Mouse (Mus musculus): ENCODE results near the gene Tas2r126.
"Not testable (repeated sequence)": the region's sequence is repeated elsewhere in the genome, so short reads cannot be mapped to it uniquely, and the experiment has no call there.

Gene Tas2r126

DNA sequence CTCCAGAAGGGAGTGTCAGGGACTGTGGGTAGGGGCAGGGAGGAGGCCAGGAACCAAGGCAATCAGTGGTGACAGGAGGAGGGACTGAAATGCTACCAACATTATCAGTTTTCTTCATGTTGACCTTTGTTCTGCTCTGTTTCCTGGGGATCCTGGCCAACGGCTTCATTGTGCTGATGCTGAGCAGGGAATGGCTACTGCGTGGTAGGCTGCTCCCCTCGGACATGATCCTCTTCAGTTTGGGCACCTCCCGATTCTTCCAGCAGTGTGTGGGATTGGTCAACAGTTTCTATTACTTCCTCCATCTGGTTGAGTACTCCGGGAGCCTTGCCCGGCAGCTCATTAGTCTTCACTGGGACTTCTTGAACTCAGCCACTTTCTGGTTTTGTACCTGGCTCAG, at the start of gene Tas2r126:
Gene Tas2r126, plus strand, starts transcription at position 90 of the 400 bp plus-strand sequence.
- in situ Hi-C loops (cut with MboI, MseI) = loop anchor here in 1 of 2 experiments (25.0 kb wide), 1 partner anchor 1003 kb away; no protein-coding TSS in a partner anchor

DNA sequence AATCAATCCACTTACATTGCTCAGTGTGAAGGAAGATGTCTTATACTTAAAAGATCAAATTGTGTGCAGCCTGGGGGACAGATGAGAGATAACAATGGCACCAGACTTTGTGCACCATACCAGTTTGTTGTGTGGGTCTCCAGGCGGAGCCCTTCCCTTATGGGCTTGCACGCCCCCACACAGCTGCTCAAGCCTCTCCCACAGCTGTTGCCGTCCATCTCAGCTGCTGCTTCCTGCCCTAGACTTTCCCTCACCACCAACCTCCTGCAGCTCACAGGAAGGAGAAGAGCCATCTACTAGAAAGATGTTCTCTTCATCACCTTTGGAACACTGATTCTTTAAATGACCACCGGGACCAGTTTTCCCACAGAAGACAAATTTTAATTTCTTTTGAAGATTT, 48.7 kb upstream of the Tas2r126 start:
- in situ Hi-C loops (cut with MboI, MseI) = loop anchor here in 1 of 2 experiments (25.0 kb wide), 1 partner anchor 1498 kb away; the partner anchor contains the start of gene Moxd2

DNA sequence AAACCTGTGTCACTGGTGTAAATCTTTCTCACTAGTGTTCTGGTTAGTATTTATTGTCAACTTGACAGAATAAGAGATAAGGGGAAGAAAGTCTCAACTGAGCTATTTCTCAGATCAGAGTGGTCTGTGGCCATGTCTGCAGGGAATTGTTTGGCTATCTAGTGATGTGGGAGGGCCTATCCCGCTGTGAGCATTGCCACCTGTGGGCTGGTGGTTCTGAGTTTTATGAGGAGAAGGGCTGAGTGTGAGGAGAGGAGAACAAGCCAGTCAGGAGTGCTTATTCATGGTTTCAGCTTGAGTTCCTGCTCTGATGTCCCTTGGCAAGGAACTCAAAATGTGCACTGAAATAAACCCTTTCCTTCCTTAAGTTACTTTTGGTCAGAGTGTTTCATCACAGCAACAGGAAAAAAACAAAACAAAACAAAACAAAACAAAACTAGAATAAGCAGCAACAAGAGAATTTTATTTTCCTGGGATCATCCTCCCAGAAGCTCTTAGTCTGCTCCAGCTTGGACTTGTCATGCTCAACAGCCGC, 42.5 kb upstream of the Tas2r126 start:
- in situ Hi-C loops (cut with MboI, MseI) = loop anchor here in 1 of 2 experiments (25.0 kb wide), 1 partner anchor 1505 kb away; the partner anchor contains the start of gene Moxd2

DNA sequence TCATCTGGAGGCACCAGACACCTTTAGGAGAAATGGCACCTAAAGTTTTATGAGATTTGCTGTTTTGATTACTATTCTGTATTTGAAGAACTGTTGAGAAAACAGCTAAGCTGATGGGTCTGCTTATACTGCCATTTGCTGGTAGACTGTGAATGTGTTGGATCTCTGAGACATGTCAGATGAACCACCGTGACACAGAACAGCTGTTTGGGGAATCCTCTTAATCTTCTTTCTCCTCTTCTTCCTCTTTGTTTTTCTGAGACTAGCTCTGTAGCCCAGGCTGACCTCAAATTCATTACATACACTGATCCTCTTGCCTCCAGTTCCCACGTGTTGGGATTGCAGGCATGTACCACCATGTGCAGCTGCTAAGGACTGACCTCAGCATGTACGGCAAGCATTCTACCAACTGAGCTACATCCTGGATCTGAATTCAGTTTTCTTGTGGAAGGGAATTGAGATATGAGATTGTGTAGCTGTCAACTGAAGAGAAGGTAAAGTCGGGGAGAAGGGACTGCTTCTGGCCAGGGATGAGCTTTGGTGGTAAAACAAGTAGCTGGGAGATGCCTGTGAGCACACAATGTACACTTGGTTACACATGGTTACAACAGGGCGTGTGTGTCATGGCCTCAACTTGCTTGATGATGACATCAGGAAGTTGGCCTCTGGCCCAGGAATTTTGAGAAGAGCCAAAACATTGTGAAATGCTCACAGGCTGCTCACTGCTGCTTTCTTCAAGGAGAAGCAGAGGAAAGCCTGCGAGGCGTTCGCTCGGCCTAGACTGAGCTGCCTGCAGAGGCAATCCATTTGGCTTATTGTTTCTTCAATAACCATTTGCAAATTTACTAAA, 38.1 kb upstream of the Tas2r126 start:
- in situ Hi-C loops (cut with MboI, MseI) = loop anchor here in 1 of 2 experiments (25.0 kb wide), 1 partner anchor 1509 kb away; the partner anchor contains the start of gene Moxd2

DNA sequence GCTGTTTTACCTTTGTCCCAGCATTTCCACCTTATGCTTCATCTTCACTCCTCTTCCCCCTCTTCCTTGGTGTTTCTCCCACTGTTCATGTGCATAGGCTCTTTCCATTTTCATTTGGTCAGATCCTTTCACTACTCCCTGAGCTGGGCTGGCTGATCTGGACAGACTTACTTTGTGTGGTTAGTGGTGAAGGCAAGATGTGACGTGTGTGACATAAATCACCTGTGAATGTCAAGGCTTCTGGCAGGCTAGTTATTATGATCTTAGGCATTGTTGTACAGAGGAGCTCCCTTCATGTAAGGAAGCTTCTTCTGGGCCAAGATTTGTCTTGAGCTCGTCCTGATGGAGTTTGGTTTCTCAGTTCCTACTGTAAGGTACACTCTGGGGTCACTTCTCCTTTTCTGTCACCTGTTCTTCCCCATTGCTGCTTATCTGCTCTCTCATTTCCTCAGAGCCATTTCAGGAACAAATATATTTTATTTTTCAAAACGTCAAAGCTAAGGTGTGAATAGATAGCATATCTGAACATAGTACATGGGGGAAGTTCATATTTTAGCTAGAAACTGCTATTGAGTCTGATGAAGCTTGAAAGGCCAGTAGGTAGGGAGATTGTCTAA, 37.2 kb upstream of the Tas2r126 start:
- in situ Hi-C loops (cut with MboI, MseI) = loop anchor here in 1 of 2 experiments (25.0 kb wide), 1 partner anchor 1510 kb away; the partner anchor contains the start of gene Moxd2

DNA sequence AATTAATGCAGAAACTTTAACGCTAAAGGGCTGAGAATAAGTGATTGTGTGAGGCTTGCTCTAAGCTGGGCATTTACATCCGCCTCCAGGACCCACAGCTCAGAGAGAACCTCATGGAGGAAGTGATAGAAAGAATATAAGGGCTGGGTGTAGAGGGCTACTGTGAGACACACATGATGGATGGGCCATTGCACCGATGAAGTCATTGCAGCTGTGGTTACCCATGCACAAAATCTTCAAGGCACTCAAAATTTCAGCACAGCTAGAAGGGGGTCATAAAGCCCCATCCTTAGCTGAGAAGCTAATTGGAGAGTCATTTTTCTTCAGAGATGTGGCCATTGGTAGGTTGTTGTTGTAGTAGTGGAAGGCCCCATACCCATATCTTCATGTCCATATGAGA, 36.0 kb upstream of the Tas2r126 start:
- in situ Hi-C loops (cut with MboI, MseI) = loop anchor here in 1 of 2 experiments (25.0 kb wide), 1 partner anchor 1511 kb away; the partner anchor contains the start of gene Moxd2

DNA sequence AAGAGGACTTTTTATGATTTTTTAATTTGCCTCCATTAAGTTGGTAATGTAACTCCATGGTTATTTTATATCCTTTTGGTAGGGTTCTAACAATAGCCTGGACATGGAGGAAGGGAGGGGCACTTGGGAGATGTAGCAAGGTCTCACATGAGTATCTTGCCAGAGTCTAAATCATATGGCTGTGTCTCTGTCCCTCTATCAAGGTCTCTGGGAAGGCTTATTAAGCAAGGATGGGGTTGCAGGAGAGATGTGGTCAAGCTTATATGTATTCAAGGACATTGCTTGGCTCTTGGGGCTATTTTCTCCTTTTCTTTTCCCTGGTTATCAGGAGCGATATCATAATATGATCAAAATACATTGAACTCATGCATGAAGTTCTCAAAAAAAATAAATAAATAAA, 35.3 kb upstream of the Tas2r126 start:
- in situ Hi-C loops (cut with MboI, MseI) = loop anchor here in 1 of 2 experiments (25.0 kb wide), 1 partner anchor 1512 kb away; the partner anchor contains the start of gene Moxd2

DNA sequence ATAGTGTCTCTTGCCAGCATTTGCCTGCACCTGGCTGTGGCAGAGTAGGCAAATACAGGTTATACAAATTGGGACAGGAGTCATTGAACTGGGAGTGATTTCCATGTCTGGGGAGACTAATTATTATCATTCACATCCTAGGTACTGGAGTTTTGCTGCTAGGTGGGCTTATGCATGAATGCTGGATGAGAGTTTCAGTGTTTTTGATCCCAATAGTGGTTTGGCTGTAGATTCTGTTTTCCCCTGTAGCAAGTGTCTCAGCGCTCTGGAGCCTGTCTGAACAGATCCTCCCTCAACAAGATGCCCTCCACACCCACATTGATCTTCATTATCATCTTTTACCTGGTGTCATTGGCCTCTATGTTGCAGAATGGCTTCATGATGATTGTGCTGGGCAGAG, 34.4 kb upstream of the Tas2r126 start, which contains the start of gene Tas2r143:
Gene Tas2r143, plus strand, starts transcription at position 301 of the 400 bp plus-strand sequence.
- in situ Hi-C loops (cut with MboI, MseI) = loop anchor here in 1 of 2 experiments (25.0 kb wide), 1 partner anchor 1513 kb away; the partner anchor contains the start of gene Moxd2

DNA sequence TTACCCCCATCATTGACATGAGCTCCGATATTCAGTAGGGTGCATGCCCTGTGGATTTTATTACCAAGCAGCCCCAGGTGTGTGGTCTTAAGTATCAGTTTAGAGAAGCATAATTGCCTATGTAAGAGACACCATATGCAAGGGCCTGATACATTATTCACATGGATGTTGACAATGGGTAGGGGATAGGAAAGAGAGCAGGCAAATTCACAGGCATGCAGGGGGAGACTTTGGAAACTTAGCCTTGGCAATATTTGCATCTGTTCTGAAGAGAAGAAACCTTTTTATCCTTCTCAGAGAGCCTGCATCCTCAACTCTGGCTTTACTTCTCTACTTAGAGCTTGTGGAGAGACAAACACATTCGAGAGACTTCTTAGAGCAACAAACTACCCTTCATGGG, 29.2 kb upstream of the Tas2r126 start, which contains the start of gene Tas2r135:
Gene Tas2r135, plus strand, starts transcription at position 301 of the 400 bp plus-strand sequence.
- in situ Hi-C loops (cut with MboI, MseI) = no loop called here

DNA sequence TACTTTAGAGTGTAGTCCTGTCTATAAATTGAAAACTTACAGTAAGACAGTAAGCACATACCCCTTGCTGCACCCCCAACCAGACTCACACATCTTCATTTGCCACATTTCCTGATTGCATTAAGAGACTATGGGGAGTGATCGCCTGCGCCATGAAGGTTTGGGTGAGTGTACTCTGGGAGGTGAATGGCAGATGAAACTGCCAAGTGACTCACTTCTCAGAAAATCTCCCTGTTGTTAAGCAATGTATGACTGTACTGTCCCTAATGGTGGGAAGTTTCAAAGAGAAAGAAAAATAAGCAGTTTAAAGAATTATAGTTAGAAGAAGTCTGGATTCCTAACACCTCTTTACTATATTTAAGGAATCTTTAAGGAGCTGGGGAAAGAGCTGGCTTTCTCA, 14.9 kb upstream of the Tas2r126 start:
- in situ Hi-C loops (cut with MboI, MseI) = no loop called here

DNA sequence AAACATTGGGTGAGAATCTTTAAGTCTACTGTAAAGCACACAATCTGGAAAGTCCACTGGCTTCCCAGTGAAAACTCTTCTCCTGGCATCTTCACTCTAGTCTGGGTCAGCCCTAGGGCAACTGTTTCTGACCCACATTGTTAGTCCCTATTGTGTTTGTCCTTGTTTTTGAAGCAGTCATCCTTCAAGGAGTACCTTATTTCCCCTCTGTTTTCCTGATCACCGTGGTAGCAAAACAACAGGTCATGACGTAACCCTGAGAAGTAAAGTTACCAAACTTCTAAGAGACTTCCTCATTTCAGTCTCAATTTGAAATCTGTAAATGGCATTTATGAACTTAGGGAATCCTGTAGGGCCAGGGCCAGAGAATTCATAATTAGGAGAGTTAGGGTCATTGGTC, 12.9 kb upstream of the Tas2r126 start:
- in situ Hi-C loops (cut with MboI, MseI) = no loop called here

DNA sequence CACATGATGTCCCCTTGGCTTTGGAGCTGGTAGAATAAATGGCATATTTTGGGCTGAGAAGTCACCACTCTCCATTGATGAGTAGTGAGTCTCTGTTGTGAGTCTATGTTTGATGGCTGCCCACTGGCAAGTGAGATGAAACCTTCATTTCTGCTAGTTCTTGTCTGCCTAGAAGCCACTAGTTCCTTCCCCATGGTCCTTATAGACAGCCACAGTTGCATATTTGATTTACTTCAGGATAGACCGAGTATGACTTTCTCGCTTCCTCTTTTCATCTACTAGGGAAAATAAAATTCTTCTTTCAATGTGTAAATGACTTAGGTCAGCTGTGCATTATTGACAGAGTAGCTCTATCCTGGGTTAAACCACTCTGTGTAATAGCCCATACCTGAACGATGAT, 9.9 kb upstream of the Tas2r126 start:
- in situ Hi-C loops (cut with MboI, MseI) = no loop called here

DNA sequence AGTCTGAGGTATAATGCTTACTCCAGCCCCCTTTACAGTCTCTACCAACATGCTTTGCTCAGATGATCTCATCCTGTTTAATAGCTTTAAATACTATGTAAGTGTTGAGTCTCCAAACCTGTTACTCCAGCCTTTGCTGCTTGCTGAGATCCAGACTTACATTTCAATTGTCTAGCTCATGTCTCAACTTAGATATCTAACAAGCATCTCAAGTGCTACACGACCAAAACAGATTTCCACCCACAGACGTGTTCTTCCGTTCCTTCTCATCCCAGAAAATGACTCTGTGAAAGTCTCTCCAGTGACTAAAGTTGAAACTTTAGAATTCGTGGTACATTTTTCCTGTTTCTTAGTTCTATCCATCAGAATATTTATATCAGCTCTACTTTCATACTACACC, 8.0 kb upstream of the Tas2r126 start:
- in situ Hi-C loops (cut with MboI, MseI) = loop anchor here in 1 of 2 experiments (25.0 kb wide), 1 partner anchor 1011 kb away; no protein-coding TSS in a partner anchor

DNA sequence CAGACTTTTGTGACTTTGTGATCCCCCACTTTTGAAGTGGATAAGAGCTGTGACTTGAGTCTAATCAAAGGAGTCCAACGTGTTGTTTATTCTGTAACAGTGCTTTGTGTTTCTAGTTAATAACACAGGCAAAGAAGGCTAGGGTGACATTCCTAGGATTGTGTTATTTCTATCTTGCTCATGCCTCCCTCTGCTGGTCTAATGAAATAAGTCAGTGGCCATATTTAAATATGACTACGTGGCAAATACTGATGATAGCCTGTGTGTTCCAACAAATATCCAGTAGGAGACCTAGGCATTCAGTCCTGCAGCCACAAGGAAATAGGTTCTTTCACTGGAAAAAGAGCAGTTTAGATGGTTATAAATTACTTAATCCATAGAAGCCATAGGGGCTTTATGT, 781 bp upstream of the Tas2r126 start:
- in situ Hi-C loops (cut with MboI, MseI) = loop anchor here in 1 of 2 experiments (25.0 kb wide), 1 partner anchor 1004 kb away; no protein-coding TSS in a partner anchor

DNA sequence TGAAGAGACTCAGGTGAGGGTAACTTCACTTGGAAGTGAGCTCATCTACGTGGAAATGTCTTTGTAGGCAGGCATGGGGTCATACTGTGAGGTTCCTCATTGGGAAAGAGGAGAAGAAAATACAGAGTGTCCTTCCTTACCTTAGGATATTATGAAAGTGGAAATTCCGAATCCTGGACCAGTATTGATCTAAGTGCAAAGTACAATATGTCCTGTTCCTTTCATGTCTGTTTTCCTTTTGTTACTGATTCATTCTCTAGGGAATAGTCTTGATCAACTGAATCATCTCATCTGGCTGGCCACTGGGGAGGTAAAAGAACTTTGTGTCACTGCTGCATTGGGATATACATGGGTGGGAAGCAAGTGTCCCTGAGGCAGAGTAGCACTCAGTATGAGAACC, 1.2 kb downstream of the Tas2r126 start:
- in situ Hi-C loops (cut with MboI, MseI) = loop anchor here in 1 of 2 experiments (25.0 kb wide), 1 partner anchor 1002 kb away; no protein-coding TSS in a partner anchor

DNA sequence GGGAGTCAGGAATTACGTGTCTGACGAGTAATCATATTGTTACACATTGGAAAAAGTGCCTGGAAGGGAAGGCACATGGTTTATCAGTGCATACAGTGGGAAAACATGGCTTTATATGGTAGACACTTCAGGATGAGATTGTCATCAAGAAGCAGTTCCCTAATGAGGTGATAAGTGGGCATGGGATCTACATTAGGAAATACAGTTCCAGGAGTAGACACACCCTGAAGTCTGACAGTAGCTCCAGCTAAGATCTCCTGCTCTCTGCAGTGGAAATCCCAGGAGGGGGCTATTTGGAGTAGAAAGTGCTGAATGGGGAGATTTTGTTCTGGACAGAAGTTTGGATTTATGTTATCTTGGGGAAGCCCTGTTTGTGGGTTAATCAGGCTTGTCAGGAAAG, 7.1 kb downstream of the Tas2r126 start:
- in situ Hi-C loops (cut with MboI, MseI) = loop anchor here in 1 of 2 experiments (25.0 kb wide), 1 partner anchor 996 kb away; no protein-coding TSS in a partner anchor

DNA sequence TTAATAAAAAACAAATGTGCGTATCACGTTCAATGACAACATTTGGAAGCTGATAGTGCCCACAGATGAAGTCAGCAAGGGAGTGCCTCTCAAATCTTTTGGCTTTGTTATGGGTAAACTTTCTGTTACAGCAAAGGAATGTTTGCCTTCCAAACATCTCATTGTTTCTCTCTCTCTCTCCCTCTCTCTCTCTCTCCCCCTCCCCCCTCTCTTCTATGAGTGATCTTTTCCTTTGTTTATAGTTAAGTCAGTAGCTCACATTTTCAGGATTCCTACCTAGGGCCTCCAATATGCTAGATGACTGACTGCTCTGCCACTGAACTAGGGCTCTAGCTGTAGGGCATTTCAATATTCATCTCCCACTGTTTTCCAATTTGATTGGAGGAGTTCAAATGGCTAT, 10.2 kb downstream of the Tas2r126 start:
- in situ Hi-C loops (cut with MboI, MseI) = loop anchor here in 1 of 2 experiments (25.0 kb wide), 1 partner anchor 993 kb away; no protein-coding TSS in a partner anchor

DNA sequence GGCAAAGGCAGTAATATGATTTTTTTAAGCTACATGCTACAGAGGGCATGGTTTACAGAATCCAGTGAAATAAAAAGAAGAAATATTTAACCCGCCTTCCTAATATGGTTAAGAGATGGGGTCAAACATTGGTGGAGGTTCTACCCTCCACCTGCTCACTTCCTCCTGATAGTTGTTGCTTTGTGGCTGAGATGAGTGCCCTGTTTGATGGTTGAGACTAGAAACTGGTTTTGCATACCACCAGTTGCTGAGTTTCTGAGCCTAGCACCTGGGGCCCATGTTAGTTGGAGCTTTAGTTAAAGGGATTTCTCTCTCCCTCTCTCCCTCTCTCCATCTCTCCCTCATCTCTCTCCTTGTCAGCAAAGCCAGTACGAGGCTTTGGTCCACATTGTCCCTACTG, 13.0 kb downstream of the Tas2r126 start:
- in situ Hi-C loops (cut with MboI, MseI) = loop anchor here in 1 of 2 experiments (25.0 kb wide), 1 partner anchor 990 kb away; no protein-coding TSS in a partner anchor

DNA sequence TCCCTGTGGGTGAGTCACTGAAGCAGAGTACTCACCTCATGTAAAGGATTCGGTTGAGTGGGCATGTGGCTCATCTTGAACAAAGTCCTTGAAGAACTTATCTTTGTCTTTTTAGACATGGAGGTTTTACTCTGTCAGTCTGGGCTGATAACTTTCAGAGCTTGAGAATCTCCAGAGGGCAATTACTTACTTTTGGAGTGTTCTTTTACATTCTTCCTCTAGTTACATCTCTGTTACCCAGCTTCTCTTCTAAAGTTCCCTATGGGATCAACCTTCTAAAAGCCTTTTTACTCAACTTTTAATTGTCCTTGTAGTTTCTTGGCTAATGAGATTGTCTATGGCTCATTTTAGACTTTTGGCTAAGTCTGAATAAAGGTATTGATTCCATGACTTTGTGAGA, 30.8 kb downstream of the Tas2r126 start, which contains the start of gene Olfr458:
Gene Olfr458, minus strand, starts transcription at position 101 of the 400 bp plus-strand sequence.
- in situ Hi-C loops (cut with MboI, MseI) = no loop called here

DNA sequence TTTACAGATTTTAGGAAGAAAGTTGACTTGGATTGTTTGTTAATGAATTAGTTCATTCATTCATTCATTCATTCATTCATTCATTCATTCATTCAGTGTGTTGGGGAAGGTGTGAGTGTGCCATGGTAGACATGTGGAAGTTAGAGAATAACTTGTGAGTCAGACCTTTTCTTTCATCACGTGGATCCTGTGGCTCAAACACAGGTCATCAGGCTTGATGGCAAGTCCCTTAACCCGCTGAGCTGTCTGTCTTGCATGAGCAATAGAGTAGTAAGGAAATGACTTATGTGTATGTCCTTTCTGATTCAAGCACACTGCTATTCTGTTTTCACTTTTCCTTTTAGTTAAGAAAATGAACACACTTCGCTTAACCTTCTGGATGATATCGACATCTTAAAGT, 36.2 kb downstream of the Tas2r126 start:
- in situ Hi-C loops (cut with MboI, MseI) = no loop called here

DNA sequence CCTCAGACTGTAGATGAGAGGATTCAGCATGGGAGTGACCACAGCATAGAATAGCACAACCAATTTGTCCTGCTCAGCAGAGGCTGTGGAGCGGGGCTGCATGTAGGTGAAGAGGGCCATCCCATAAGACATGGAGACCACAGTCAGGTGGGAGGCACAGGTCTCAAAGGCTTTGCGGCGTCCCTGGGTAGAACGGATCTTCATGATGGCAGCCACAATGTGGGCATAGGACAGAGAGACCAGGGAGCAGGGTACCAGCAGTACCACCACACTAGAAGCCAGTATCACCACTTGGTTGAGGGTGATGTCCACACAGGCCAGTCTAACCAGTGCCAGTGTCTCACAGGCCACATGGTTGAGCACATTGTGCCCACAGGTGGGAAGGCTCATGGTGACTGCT, 37.0 kb downstream of the Tas2r126 start:
- in situ Hi-C loops (cut with MboI, MseI) = not testable (repeated sequence)
